Mouse (Mus musculus) heart, postnatal 36 days (tissue): ENCODE measurements at regions not wholly inside any gene's neighbourhood (a gene's known extent, or its start where the extent isn't known, plus 50 kb on each side); places are given as distances from the start of the nearest gene placed in this dataset.
"Not testable (repeated sequence)": the region's sequence is repeated elsewhere in the genome, so short reads cannot be mapped to it uniquely, and the experiment has no call there.

Source experiments
- DNase-seq, 2 experiments: peaks; one replicate each; pipeline ENCODE4 v3.0.0; 2021 to 2022
- intact Hi-C: fragments of 180-260 bp; cut with DNase I; formaldehyde crosslinking; loops from one replicate; pipeline ENCODE4 v1.15.1; 2025

GRCm38 (mm10) chr13:28844495-28844894, 109.0 kb downstream of the Sox4 start:
- intact Hi-C loops: loop anchor here (5.0 kb wide), 2 partner anchors 87 to 108 kb away; partner anchors contain the start of gene Sox4
- no peak for DNase-seq

- DNase-seq: no peak
- intact Hi-C loops: loop anchor here (5.0 kb wide), 2 partner anchors 86 to 109 kb away; partner anchors contain the start of gene Sox4
Observed at GRCm38 (mm10) chr13:28842811-28843210, 110.7 kb downstream of the Sox4 start.

DNA sequence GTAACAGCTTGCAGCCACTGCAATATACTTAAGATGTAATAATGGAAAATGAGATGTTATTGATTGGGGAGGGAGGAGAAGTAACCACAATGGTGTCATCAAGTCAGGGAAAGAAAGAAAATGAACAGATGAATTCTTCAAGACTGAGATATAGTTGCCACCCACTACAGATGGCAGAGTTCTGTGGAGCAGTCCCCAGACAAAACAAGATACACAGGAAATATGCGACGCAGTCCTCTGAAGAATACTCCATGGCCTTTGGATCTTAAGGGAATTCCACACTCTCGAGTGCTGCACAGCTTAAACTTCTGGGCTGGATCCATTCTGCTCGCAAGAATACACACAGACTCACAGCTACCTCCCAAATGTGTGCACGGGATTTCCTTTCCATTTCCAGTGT, 113.4 kb downstream of the Sox4 start:
- intact Hi-C loops: loop anchor here (5.0 kb wide), 2 partner anchors 83 to 112 kb away; partner anchors contain the start of gene Sox4
- no peak for DNase-seq

DNA sequence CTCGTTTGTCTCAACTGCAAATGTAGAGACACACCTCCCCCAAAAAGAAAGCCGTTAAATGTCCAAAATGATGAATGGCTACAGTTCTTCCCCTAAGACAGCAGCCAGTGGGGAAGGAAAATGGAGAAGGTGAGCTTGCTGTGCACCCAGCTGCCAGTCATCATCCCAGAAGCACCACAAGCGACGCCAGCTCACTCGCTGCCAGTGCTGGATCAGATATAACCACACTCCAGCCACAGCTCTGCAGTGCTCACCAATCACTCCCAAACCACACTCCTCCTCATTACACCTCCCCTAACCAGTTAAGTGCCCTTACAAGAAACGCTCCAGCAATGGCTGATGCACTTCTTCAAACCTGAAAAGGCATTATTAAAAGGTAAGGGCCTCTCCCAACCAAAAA, 114.4 kb downstream of the Sox4 start:
- intact Hi-C loops: no loop called here

GRCm38 (mm10) chr13:28838216-28838615, 115.3 kb downstream of the Sox4 start:
- DNase-seq: no peak
- intact Hi-C loops: no loop called here

More for the DNA sequence above, 114.4 kb downstream of the Sox4 start:
- DNase-seq: no peak

DNA sequence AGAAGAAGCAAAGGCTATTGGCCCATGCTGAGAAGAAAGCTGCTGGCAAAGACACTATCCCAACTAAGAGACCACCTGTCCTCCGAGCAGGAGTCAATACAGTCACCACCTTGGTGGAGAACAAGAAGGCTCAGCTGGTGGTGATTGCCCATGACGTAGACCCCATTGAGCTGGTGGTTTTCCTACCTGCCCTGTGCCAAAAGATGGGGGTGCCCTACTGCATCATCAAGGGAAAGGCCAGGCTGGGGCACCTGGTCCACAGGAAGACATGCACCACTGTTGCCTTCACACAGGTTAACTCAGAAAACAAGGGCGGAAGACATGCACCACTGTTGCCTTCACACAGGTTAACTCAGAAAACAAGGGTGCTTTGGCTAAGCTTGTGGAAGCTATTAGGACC, 116.3 kb downstream of the Sox4 start:
- intact Hi-C loops, DNase-seq: not testable (repeated sequence)

DNA sequence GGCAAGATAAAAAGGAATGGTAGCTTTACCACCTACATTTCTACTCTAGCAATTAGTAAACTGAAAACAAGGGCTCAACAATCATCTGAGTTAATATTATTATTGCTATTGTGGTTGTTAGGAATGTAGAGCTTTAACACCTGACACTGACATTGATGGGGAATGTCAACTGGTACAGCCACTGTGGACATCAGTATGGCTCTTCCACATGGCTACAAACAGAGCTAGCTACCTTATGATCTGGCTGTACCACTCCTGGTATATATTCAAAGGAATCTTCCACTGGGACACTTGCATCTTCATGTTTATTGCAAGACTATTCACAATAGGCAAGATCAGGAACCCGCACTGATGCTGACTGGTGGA, 119.8 kb downstream of the Sox4 start:
- intact Hi-C loops: no loop called here
- DNase-seq: no peak

DNA sequence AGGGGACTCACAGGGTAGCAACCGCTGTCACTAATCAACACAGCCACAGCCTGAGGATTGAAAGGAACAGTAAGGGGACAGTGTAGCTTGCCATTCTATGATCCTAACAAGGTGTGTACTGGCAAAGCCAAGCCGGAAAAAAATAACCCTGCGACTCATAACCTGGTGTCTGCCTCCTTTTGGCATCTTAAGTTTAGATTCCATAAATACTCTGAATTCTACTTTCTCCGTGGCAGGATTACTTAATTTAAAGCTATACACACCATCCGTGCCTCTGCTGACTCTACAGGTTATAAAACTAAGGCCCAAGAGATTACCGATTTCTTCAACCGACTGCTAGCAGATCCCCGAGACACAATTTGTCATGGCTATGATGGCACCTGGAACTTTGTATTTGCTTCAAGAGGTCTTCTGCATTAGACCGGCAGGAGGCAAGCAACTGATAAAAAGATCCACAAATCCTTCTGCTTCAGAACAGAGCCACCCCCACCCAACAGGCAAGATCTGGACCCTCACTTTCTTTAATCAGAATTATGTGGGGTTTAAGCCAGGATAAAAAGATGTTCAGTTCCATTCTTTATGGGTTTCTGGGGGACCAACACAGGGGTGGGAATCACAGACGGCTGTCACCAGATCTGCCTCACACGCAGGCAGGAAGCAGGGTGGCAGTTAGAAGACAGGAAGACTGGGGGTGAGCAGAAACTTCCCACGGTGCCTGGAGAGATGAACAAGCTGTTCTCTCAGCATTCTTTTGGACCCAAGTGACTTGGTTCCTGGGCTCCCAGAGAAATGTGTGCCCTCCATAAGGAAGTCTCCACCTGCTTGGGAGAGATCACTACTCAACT, 120.4 kb downstream of the Sox4 start:
- DNase-seq: no peak
- intact Hi-C loops: no loop called here

- no peak for DNase-seq
- intact Hi-C loops: no loop called here
Observed at GRCm38 (mm10) chr13:28826284-28826683, 127.2 kb downstream of the Sox4 start.

- DNase-seq: no peak
- intact Hi-C loops: no loop called here
Observed at GRCm38 (mm10) chr13:28823985-28824384, 129.5 kb downstream of the Sox4 start.

DNA sequence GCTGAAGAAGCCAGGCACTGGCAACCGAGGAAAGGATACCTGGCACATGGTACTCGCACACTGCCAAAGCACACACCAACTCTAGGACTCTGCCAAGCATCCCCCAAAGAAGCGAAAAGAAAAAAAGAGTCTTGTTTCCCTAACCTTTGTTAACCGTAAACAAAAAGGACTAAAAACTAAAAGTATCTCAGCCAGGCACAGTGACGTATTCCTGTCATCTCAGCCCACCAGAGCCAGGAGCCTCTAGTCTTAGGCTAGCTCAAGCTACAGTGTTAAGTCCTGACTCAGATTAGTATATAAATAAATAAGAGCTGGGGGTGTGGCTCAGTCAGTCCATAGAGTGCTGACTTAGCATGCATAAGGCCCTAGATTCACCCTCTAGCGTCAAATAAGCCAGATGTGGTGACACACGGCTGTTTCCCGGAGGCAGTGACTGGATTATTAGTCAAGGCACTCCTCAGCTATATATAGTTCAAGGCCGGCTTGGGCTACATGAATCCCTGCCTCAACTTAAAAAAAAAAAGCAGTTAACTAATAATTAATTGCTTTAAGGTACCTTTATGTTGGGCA, 130.1 kb downstream of the Sox4 start:
- DNase-seq: no peak
- intact Hi-C loops: no loop called here

DNA sequence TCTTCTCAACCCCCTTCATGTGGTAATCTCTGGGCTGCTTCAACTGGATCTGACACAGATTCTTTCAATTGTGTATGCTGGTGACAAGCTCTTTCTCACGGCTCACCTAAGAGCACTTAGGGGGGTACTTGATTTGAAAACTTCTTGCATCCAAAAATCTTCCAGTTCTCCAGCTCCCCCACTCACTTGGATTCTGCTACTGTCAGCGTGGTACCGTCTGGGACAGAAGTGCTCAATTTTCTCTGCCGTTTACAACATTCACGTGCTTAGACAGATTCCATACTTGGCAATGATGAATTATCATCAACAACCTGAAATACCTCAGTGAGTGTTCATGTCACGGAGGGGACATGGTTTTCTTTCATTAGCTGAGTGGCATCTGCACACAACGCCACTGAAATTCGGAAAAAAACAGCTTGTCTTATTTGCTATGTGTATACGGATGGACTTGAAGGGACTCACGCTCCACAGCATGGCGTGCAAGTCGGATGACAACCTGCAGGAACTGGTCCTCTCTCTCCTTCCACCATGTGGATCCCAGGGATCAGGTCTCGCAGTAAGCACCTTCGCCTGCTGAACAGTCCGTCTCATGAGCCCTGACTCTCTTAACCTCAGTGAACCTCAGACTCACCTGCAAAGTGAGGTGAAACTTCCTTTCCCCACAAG, 132.5 kb downstream of the Sox4 start:
- intact Hi-C loops: no loop called here
- DNase-seq: no peak

- no peak for DNase-seq
- intact Hi-C loops: no loop called here
Observed at GRCm38 (mm10) chr13:28814127-28814526, 139.4 kb downstream of the Sox4 start.

- intact Hi-C loops: no loop called here
- no peak for DNase-seq
Observed at GRCm38 (mm10) chr13:28811667-28812575, 141.6 kb downstream of the Sox4 start.

DNA sequence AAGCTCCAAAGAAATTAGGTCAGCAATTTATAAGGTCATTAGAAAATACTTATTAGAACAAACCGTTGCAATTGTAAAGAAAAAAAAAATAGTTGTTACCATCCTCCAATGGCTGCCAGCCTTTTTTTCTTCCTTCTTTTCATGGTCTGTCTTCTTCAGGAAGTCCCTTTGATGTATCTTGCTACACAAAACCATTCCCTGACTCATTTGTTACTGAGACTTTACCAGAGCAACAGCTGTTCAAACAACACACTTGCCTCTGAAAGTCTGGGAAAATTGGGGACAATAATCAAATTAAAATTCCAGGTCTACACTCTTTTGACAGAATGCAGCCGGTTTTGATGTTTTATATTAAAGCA, 142.5 kb downstream of the Sox4 start:
- intact Hi-C loops: no loop called here
- DNase-seq: no peak

DNA sequence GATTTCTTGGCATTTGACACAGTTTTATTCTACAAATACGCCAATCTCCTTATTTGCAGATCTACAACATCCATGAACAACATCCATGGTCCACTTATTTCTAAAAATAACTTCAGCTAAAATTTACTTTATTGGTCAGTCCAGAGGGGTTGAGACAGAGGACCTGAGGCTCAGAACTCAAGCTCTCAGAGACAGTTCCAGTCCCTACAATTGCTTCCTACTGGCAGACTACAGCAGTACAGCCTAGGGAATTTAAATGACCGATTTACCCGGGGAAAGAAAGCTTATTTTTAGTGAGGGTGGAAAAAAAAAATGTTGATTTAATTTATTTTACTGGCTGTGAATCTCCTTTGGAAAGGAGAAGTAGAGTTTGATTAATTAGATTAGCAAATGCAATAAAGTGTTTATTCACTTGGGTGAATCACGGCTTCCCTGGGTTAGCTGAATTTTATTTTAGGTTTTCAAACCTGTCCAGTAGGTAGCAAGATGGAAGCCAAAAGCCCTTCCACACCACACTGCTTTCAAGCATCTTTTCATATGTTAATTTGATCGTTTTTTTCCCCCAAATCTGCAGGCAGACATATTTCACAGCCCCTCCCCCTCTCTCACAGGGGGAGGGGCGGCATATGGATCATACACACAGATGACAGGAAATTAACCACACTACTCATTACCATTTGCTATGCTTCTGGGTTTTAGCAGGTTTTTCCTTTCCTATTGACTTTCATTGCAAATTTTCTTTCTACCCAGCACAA, 143.0 kb downstream of the Sox4 start:
- intact Hi-C loops: no loop called here
- DNase-seq: no peak

- DNase-seq: no peak
- intact Hi-C loops: no loop called here
Observed at GRCm38 (mm10) chr13:28805302-28805701, 148.2 kb downstream of the Sox4 start.

GRCm38 (mm10) chr13:28801210-28801954, 152.1 kb downstream of the Sox4 start:
- no peak for DNase-seq
- intact Hi-C loops: no loop called here

- intact Hi-C loops: no loop called here
- no peak for DNase-seq
Observed at GRCm38 (mm10) chr13:28800676-28801075, 152.8 kb downstream of the Sox4 start.
